Mouse (Mus musculus): ENCODE measurements around the gene Snurf. TPM values are rescaled to one million over a fixed set of nuclear protein-coding genes. Genes with fewer than 3 reads are reported as not detected.
A peak's percentile ranks its signal among the peaks of the same experiment; 100 is the strongest.

Snurf gene
- total RNA-seq (2014; fragmentation: Nextera tagmentation) = 21.1 TPM in 1 of 2 replicates, not detected in the other
- total RNA-seq (2017) = not detected in 2 replicates
- not detected in 2 replicates for polyA plus RNA-seq (2012)

DNA sequence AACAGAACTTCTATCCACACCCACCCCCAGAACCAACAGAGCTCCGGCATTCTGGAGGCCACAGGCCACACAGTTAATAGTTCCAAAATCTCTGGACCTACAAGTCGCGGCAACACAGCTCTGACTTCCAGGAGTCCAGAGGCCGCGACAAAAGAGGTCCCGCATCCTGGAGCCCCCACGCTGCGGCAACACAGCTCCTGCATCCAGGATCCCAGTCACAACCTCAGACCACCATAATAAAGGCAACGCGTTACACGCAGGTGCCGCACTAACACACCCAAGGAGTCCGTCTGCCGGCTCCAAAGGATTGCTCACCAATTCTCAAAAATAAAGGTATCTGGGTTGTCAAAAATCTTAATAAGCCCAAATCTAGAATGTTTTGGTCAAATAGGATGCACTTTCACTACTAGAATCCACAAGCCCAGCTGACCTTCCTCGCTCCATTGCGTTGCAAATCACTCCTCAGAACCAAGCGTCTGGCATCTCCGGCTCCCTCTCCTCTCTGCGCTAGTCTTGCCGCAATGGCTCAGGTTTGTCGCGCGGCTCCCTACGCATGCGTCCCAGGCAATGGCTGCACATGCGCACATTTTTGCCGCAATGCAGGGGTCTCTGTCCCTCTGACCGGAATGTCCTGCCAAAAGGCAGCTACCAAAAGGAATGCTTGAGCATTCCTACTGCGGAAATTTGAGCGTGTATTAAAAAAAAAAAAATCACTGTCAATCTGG, at the start of gene Snurf, which contains the start of gene Gm38393:
Gene Snurf, minus strand, starts transcription at position 444 of the 725 bp plus-strand sequence.
Gene Gm38393, minus strand, starts transcription at position 459 of the 725 bp plus-strand sequence.
- peak; percentile 2 for DNase-seq (ENCODE audit: low spot score)
- Histone ChIP-seq H3K9me3 (replicated peaks) (peaks cover 8% of the 10 kb centered on the region), H3K27me3 (ENCODE audit: insufficient read depth, low read length) (no peaks in the 10 kb centered on the region), H3K36me3 (replicated peaks) (no peaks in the 10 kb centered on the region), H3K4me3 (ENCODE audit: low read depth, low read length) (peak within 1 kb of the TSS; percentile 76), H3K4me1 (ENCODE audit: insufficient read depth, low read depth, low read length) (peaks cover 9% of the 10 kb centered on the region)
- ATAC-seq (ENCODE audit: extremely low read depth, insufficient number of reproducible peaks, low FRiP score, poor library complexity, severe bottlenecking) = peak; percentile 48; the same call in 1 of the 2 replicates
- TF ChIP-seq POLR2AphosphoS5 (IDR thresholded peaks at IDR 0.05; ENCODE audit: insufficient replicate concordance, low read depth, low read length) = no peak
- no peak for TF ChIP-seq TAL1 (conservative IDR thresholded peaks at IDR 0.05; ENCODE audit: low read depth, low read length)

DNA sequence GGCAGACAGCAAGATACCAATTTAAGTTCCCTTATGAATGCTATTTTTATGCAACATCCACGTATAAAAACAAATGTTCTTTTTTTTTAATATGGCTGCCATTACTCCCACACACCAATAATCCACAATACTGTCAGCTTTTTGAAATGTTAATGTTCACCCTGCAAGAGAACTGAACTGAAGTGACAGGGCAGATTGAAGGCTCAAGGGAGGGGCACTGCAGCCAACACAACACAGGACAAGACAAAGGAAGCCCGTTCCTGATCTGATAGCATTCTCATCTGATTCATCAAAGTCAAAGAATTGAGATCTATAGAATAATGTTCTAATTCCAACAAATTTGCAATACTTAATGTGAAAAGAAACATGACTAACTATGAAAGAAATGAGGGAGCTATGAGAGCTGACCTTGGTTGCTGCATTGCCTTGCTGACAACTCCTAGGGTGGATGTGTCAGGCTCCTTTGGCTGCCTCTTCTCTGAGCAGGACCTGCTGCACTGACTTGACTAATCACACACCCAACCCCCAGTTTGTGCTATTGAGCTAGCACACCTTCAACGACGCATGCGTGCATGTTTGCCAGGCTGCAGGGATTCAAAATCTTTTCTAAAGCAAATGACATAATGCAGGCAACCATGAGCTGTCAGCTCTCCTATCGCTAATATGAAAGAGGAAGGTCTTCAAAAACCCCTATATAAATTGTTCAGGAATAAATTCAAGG, 42.8 kb upstream of the Snurf start:
- H3K4me1 ChIP-seq (ENCODE audit: insufficient read depth, low read depth, low read length) = no peaks in the 10 kb centered on the region
- TF ChIP-seq TAL1 (conservative IDR thresholded peaks at IDR 0.05; ENCODE audit: low read depth, low read length) (no peak), GATA2 (IDR thresholded peaks at IDR 0.05; ENCODE audit: borderline replicate concordance, low read depth, low read length) (no peak)
- DNase-seq (ENCODE audit: low spot score) (no peak), ATAC-seq (ENCODE audit: extremely low read depth, insufficient number of reproducible peaks, low FRiP score, poor library complexity, severe bottlenecking) (no peak)
- no peaks in the 10 kb centered on the region for H3K36me3 ChIP-seq (replicated peaks)
- no peaks in the 10 kb centered on the region for H3K9me3 ChIP-seq (replicated peaks)
- no peak overlapping the region for H3K4me3 ChIP-seq (ENCODE audit: low read depth, low read length)
- no peaks in the 10 kb centered on the region for H3K27me3 ChIP-seq (ENCODE audit: insufficient read depth, low read length)

DNA sequence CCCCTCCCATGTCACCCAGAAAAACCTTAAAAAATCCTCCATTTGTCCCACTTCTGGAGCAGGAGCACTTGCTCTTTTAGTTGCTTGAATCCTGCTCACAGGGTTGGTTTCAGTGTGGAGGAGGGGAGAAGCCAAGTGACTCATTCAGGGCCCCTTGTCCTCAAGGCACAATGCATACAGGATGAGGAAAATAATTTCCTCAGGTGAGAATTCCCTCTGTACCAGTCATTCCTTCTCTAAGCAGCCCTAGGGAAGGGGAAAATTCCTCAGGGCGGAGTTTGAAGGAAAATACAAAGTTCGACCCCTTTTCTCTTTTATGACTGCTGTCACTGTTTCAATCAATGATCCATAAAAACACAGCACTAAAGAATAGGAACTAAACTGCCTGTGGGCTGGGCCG, 8.3 kb upstream of the Snurf start:
- Histone ChIP-seq H3K9me3 (replicated peaks) (no peaks in the 10 kb centered on the region), H3K4me3 (ENCODE audit: low read depth, low read length) (no peak overlapping the region), H3K4me1 (ENCODE audit: insufficient read depth, low read depth, low read length) (no peaks in the 10 kb centered on the region), H3K36me3 (replicated peaks) (no peaks in the 10 kb centered on the region), H3K27me3 (ENCODE audit: insufficient read depth, low read length) (no peaks in the 10 kb centered on the region)
- DNase-seq (ENCODE audit: low spot score) (no peak), ATAC-seq (ENCODE audit: extremely low read depth, insufficient number of reproducible peaks, low FRiP score, poor library complexity, severe bottlenecking) (no peak)
- TF ChIP-seq GATA1 (IDR thresholded peaks at IDR 0.05; ENCODE audit: borderline replicate concordance, low read length) (no peak), POLR2AphosphoS5 (IDR thresholded peaks at IDR 0.05; ENCODE audit: insufficient replicate concordance, low read depth, low read length) (no peak), CTCF (IDR thresholded peaks at IDR 0.05; ENCODE audit: low read depth, low read length) (no peak), GATA2 (IDR thresholded peaks at IDR 0.05; ENCODE audit: borderline replicate concordance, low read depth, low read length) (no peak), TAL1 (conservative IDR thresholded peaks at IDR 0.05; ENCODE audit: low read depth, low read length) (no peak)

GRCm38 (mm10) chr7:60007727-60008360, 3.0 kb upstream of the Snurf start:
- Histone ChIP-seq H3K4me3 (ENCODE audit: low read depth, low read length) (no peak overlapping the region), H3K36me3 (replicated peaks) (no peaks in the 10 kb centered on the region), H3K27me3 (ENCODE audit: insufficient read depth, low read length) (no peaks in the 10 kb centered on the region), H3K9me3 (replicated peaks) (peaks cover 8% of the 10 kb centered on the region), H3K4me1 (ENCODE audit: insufficient read depth, low read depth, low read length) (peaks cover 7% of the 10 kb centered on the region)
- no peak for ATAC-seq (ENCODE audit: extremely low read depth, insufficient number of reproducible peaks, low FRiP score, poor library complexity, severe bottlenecking)
- TF ChIP-seq GATA1 (IDR thresholded peaks at IDR 0.05; ENCODE audit: borderline replicate concordance, low read length) (no peak), TAL1 (conservative IDR thresholded peaks at IDR 0.05; ENCODE audit: low read depth, low read length) (no peak), POLR2AphosphoS5 (IDR thresholded peaks at IDR 0.05; ENCODE audit: insufficient replicate concordance, low read depth, low read length) (no peak), GATA2 (IDR thresholded peaks at IDR 0.05; ENCODE audit: borderline replicate concordance, low read depth, low read length) (no peak), CTCF (IDR thresholded peaks at IDR 0.05; ENCODE audit: low read depth, low read length) (no peak)
- DNase-seq (ENCODE audit: low spot score) = no peak

DNA sequence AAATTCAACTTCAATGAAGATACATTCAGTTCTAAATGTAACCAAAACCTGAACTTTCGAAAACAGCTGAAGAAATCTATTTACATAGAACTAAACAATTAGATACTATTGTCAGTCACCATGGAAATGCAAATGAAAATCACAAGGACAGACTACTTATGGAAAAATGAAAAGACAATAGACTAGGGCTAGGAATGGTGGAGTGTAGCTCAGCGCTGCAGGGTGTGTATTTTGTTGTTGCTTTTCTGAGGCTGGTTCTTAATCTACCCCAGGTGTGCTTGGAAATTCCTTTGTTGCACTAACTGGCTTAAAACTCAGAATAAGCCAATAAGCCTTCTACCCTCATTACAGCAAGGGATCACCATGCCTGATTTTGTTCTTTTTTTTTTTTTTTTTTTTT, 1.4 kb upstream of the Snurf start:
- TF ChIP-seq GATA2 (IDR thresholded peaks at IDR 0.05; ENCODE audit: borderline replicate concordance, low read depth, low read length) (no peak), TAL1 (conservative IDR thresholded peaks at IDR 0.05; ENCODE audit: low read depth, low read length) (no peak), GATA1 (IDR thresholded peaks at IDR 0.05; ENCODE audit: borderline replicate concordance, low read length) (no peak), CTCF (IDR thresholded peaks at IDR 0.05; ENCODE audit: low read depth, low read length) (no peak), POLR2AphosphoS5 (IDR thresholded peaks at IDR 0.05; ENCODE audit: insufficient replicate concordance, low read depth, low read length) (no peak)
- ATAC-seq (ENCODE audit: extremely low read depth, insufficient number of reproducible peaks, low FRiP score, poor library complexity, severe bottlenecking) = no peak
- H3K27me3 ChIP-seq (ENCODE audit: insufficient read depth, low read length) = no peaks in the 10 kb centered on the region
- no peaks in the 10 kb centered on the region for H3K36me3 ChIP-seq (replicated peaks)
- H3K4me1 ChIP-seq (ENCODE audit: insufficient read depth, low read depth, low read length) = peaks cover 9% of the 10 kb centered on the region
- no peak for DNase-seq (ENCODE audit: low spot score)
- peaks cover 8% of the 10 kb centered on the region for H3K9me3 ChIP-seq (replicated peaks)
- no peak overlapping the region for H3K4me3 ChIP-seq (ENCODE audit: low read depth, low read length)

- DNase-seq (ENCODE audit: low spot score) (peak; percentile 9), ATAC-seq (ENCODE audit: extremely low read depth, insufficient number of reproducible peaks, low FRiP score, poor library complexity, severe bottlenecking) (peak; percentile 48)
- H3K27me3 ChIP-seq (ENCODE audit: insufficient read depth, low read length) = no peaks in the 10 kb centered on the region
- peaks cover 8% of the 10 kb centered on the region for H3K9me3 ChIP-seq (replicated peaks)
- H3K36me3 ChIP-seq (replicated peaks) = no peaks in the 10 kb centered on the region
- TF ChIP-seq GATA2 (IDR thresholded peaks at IDR 0.05; ENCODE audit: borderline replicate concordance, low read depth, low read length) (no peak), GATA1 (IDR thresholded peaks at IDR 0.05; ENCODE audit: borderline replicate concordance, low read length) (no peak), CTCF (IDR thresholded peaks at IDR 0.05; ENCODE audit: low read depth, low read length) (no peak), POLR2AphosphoS5 (IDR thresholded peaks at IDR 0.05; ENCODE audit: insufficient replicate concordance, low read depth, low read length) (no peak), TAL1 (conservative IDR thresholded peaks at IDR 0.05; ENCODE audit: low read depth, low read length) (no peak)
- H3K4me3 ChIP-seq (ENCODE audit: low read depth, low read length) = peak overlapping the region; percentile 76
- peaks cover 9% of the 10 kb centered on the region for H3K4me1 ChIP-seq (ENCODE audit: insufficient read depth, low read depth, low read length)
Measured at GRCm38 (mm10) chr7:60003921-60004605, 786 bp downstream of the Snurf start.

All from G1E (cell line).